Mouse (Mus musculus) neural tube, embryonic 12.5 days (tissue): ENCODE data around the gene Hoxa1. TPM values are rescaled to one million over a fixed set of nuclear protein-coding genes. Genes with fewer than 3 reads are reported as not detected.

ENCODE experiments used
- ATAC-seq: fragments of 200-750 bp; cut with Nextera tagmentation; 2 replicates; pipeline ENCODE4 v1.8.0; 2017; ENCODE audit warnings: low read depth, mild to moderate bottlenecking, moderate TSS enrichment, moderate library complexity; ENCODE audit not compliant: low FRiP score
- H3K27ac ChIP-seq: fragments of 300-500 bp; sonication (generic); 2 replicates; pipeline ENCODE4 v1.5.1; 2016
- H3K27me3 ChIP-seq: fragments of 300-500 bp; sonication (generic); replicated peaks from 2 replicates; pipeline ENCODE4 v1.6.1; 2016; ENCODE audit warnings: mild to moderate bottlenecking
- H3K36me3 ChIP-seq: fragments of 300-500 bp; sonication (generic); 2 replicates; pipeline ENCODE4 v1.6.1; 2016; ENCODE audit warnings: mild to moderate bottlenecking
- H3K4me1 ChIP-seq: fragments of 300-500 bp; sonication (generic); 2 replicates; pipeline ENCODE4 v1.6.1; 2016
- H3K4me2 ChIP-seq: fragments of 300-500 bp; sonication (generic); replicated peaks from 2 replicates; pipeline ENCODE4 v1.6.1; 2016; ENCODE audit warnings: mild to moderate bottlenecking
- H3K4me3 ChIP-seq: fragments of 300-500 bp; sonication (generic); 2 replicates; pipeline ENCODE4 v1.5.1; 2016
- H3K9ac ChIP-seq: fragments of 300-500 bp; sonication (generic); 2 replicates; pipeline ENCODE4 v1.6.1; 2016; ENCODE audit warnings: mild to moderate bottlenecking
- H3K9me3 ChIP-seq: fragments of 300-500 bp; sonication (generic); 2 replicates; pipeline ENCODE4 v1.6.1; 2016; ENCODE audit warnings: mild to moderate bottlenecking
- WGBS: fragments of 180-500 bp; shearing (Covaris S2); methylation state at CpG from one replicate; pipeline ENCODE4 v1.1.7; 2016; 5-methylcytosine and 5-hydroxymethylcytosine counted together
- polyA plus RNA-seq: library from polyadenylated mRNA; unstranded; fragments of >200 nt; fragmentation: Nextera tagmentation; extraction: Ambion mirVana; gene quantifications from 2 replicates; pipeline ENCODE4 v1.2.1, GENCODE M21; 2016

The Hoxa1 gene
- polyA plus RNA-seq, 1 experiment from 2014 or later, result 4.7 TPM

DNA sequence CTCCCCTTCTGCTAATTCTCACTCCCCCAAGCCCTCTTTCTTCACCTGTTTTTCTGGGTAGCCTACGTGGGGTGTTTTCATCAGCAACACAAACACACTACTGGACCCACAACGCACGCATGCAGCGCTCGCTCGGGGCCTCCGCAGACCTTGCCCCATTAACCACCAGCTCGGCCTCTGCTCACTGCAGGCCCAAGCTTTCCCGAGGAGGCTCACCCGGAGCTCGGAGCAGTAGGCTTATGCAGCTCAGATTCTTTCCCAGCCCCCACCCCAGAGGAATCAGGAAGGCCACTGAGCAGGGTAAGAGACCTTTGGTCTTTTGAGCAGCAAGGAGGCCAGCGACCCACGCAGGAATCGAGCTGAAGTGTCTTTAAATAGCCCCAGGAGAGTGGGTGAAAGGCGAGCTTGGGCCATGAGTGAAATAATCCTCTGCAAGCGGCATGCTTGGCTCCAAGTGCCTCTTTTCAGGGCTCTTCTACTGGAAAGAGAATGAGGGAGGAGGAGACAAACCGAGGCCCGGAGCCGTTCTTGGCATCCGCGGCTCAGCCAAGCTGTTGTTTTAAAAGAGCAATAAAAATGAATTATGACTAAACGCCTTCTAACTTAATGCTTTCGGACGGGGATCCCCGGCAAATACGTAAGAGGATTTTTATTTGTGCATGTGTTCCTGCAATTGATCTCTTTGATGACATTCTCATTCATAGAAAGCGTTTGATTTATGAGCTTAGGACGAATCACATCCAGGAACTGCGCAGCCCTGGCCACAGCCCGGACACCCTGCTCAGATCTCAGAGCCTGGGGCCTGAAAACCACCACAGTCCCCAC, 2.6 kb upstream of the Hoxa1 start:
- no peaks in the 10 kb centered on the region for H3K9me3 ChIP-seq
- no peaks in the 10 kb centered on the region for H3K27me3 ChIP-seq
- peak; percentile 48 for ATAC-seq
- H3K27ac ChIP-seq, result peak overlapping the region; percentile 98
- peaks cover 58% of the 10 kb centered on the region for H3K4me1 ChIP-seq
- peak overlapping the region; percentile 75 for H3K4me3 ChIP-seq
- H3K36me3 ChIP-seq, result peaks cover 3% of the 10 kb centered on the region; the same call in 1 of the 2 replicates
- H3K4me2 ChIP-seq, result peak overlapping the region; percentile 99
- H3K9ac ChIP-seq, result peak overlapping the region; percentile 89
- 1% methylated on average over 30 of the region's 30 CpGs for WGBS

DNA sequence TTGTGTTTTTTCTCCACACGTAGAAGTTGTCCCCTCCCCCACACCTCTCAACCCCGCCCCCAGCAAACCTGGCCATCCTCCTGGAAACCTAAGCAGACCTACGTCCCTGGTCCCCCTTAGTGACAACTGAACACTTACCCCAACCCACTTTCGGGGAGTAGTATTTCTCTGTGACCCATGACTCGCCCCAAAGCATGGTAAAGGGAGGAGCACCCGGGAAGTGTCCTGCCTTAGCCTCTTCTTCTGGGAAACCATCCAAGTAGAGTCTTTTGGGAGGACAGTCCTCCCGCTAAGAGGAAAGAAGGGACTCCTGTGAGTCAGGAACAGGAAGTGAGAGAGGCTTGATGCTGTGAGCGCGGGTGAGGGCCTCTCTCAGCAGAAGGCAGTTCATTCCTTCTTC, 1.9 kb upstream of the Hoxa1 start:
- Histone ChIP-seq H3K4me2 (peak overlapping the region; percentile 99), H3K9me3 (no peaks in the 10 kb centered on the region), H3K27ac (peak overlapping the region; percentile 98), H3K4me1 (peaks cover 57% of the 10 kb centered on the region), H3K4me3 (peak overlapping the region; percentile 75), H3K27me3 (no peaks in the 10 kb centered on the region), H3K36me3 (peaks cover 3% of the 10 kb centered on the region; the same call in 1 of the 2 replicates), H3K9ac (peak overlapping the region; percentile 89)
- no peak for ATAC-seq
- 1% methylated on average over 9 of the region's 9 CpGs for WGBS

DNA sequence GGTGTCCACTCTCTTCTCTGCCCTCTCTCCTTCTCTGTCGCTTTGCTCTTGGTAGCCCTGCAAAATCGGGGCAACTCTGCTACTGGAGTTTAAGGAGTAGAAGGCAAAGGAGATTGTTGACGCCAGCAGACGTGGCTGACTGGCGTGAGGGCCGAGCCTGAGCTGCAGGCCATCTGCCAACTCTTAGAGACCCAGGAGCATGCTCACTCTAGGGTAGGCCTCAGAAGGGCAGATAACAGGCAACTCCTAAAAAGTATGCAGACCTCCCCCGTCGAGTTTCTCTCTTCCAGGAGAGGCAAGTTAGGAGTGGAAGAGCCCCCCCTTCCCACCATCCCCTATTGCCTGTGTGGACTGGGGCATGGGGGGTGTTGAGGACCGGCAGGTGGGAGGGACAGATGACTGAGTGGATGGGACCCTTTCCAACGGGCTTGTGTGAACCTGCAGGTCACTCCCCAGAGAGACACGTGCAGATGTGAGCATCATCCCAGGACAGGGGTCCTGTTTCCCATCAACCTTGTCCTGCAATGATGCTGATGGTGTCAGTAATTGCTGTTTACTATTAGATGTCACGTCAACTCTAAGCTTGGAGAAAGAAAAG, 1.1 kb upstream of the Hoxa1 start:
- Histone ChIP-seq H3K4me3 (peak overlapping the region; percentile 75), H3K9me3 (no peaks in the 10 kb centered on the region), H3K4me2 (peak overlapping the region; percentile 99), H3K27me3 (no peaks in the 10 kb centered on the region), H3K36me3 (peaks cover 3% of the 10 kb centered on the region; the same call in 1 of the 2 replicates), H3K4me1 (peaks cover 55% of the 10 kb centered on the region), H3K27ac (peak overlapping the region; percentile 98), H3K9ac (peak overlapping the region; percentile 89)
- 1% methylated on average over 12 of the region's 12 CpGs for WGBS
- ATAC-seq, result no peak

DNA sequence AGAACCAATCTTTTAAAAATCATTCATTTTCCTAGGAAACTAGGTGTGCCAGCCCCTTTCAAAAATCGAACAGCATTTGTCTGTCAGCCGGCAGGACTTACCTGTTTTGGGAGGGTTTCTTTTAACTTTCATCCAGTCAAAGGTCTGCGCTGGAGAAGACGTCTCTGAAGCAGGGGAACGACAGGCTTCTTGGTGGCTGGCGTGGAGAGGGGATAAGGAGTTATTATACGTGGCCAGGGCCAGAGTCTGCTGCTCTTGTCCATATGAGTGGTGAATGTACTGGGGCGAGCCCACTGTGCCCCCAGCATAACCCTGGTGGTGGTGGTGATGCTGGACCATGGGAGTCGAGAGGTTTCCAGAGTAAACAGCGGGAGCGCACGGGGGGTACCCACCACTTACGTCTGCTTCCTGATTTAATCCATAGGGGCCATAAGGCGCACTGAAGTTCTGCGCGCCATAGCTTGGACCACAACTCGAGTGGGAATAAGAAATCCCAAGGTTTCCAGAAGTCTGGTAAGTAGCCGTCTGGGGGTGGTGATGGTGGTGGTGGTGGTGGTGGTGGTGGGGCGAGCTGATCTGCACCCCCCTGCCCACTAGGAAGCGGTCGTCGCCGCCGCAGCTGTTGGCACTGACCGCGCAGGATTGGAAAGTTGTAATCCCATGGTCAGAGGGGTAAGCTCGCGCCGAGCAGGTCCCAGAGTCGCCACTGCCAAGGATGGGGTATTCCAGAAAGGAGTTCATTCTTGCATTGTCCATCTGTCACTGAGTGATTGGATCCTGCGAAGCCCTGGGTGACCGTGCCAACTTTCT, 446 bp downstream of the Hoxa1 start:
- WGBS, result under 1% methylated on average over 32 of the region's 32 CpGs
- H3K27ac ChIP-seq, result peak overlapping the region; percentile 58; the same call in 1 of the 2 replicates
- H3K9me3 ChIP-seq, result no peaks in the 10 kb centered on the region
- H3K4me3 ChIP-seq, result peak overlapping the region; percentile 75
- ATAC-seq, result peak; percentile 46
- peak overlapping the region; percentile 72 for H3K9ac ChIP-seq
- H3K36me3 ChIP-seq, result peaks cover under 1% of the 10 kb centered on the region; the same call in 1 of the 2 replicates
- H3K4me2 ChIP-seq, result peak overlapping the region; percentile 99
- H3K27me3 ChIP-seq, result no peaks in the 10 kb centered on the region
- peaks cover 58% of the 10 kb centered on the region for H3K4me1 ChIP-seq

DNA sequence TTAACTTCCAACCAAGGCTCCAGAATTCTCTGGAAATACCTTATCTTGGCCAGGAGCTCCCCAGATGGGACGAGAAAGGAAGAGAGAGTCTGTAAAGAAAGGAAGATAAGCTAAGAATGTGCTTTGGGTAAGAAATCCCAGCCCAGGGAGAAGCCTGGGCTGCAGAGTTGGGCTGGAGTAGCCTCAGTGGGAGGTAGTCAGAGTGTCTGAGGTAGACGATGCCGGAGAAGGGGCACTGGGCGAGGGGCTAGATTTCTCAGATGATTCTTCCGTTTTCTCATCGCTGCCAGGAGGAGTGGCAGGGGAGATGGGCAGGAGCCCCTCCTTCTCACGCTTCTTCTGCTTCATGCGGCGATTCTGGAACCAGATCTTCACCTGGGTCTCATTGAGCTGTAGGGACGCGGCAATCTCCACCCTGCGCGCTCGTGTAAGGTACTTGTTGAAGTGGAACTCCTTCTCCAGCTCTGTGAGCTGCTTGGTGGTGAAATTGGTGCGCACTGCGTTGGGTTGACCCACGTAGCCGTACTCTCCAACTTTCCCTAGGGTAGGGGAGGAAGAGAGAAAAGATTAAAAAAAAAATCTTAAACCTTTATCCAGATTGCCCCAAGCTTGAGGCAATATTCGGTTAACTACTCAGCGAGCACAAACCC, 1.4 kb downstream of the Hoxa1 start:
- Histone ChIP-seq H3K4me2 (peak overlapping the region; percentile 99), H3K9me3 (no peaks in the 10 kb centered on the region), H3K9ac (peak overlapping the region; percentile 72), H3K4me3 (peak overlapping the region; percentile 75), H3K27ac (no peak overlapping the region), H3K27me3 (no peaks in the 10 kb centered on the region), H3K36me3 (no peaks in the 10 kb centered on the region), H3K4me1 (peaks cover 65% of the 10 kb centered on the region)
- WGBS, result 1% methylated on average over 20 of the region's 20 CpGs
- ATAC-seq, result no peak

DNA sequence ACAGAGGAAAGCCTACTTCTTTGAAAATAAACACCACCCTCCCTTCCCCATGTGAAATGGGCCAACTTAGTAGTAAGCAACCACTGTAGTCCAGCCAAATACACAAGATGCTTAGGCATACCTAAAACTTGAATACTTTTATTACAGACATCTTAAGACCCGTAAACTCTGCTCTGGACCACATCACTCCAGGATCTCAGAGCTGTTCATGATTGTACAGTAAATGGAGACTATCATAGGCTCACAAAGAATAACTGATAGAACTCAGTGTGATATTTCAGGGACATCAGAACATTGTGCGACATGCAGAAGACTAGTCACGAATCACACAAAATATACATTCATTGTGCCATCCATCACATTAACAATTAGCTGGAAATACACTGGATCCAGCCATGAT, 2.6 kb downstream of the Hoxa1 start:
- H3K4me2 ChIP-seq, result peak overlapping the region; percentile 99
- no peak overlapping the region for H3K9ac ChIP-seq
- no peak overlapping the region for H3K4me3 ChIP-seq
- H3K27ac ChIP-seq, result no peak overlapping the region
- 38% methylated on average over 3 of the region's 3 CpGs for WGBS
- no peak for ATAC-seq
- no peaks in the 10 kb centered on the region for H3K27me3 ChIP-seq
- H3K36me3 ChIP-seq, result no peaks in the 10 kb centered on the region
- H3K4me1 ChIP-seq, result peaks cover 71% of the 10 kb centered on the region
- no peaks in the 10 kb centered on the region for H3K9me3 ChIP-seq

DNA sequence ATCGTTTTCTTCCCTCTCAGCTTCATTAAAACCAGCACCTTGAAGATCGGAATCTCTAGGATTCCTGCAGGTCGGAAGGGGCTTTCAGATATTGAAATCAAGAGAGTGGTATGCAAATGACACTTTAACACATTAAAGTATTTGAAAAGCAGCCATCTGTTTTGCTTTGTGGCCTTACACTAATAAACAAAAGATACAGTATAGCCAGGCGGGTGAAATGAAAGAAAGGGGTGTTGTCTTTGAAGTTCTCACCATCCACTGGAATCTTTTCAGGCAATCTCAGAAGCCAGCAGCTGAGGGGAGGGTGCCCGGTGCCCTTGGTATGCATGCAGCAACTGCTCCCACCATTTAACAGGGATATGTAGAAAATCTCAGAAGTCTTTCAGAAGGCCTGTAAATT, 4.1 kb downstream of the Hoxa1 start:
- Histone ChIP-seq H3K27ac (0 out of 2 replicates have a peak overlapping the region, but pooled peaks have one; percentile 46), H3K9ac (no peak overlapping the region), H3K9me3 (no peaks in the 10 kb centered on the region), H3K36me3 (no peaks in the 10 kb centered on the region), H3K4me1 (peaks cover 60% of the 10 kb centered on the region), H3K4me2 (peak overlapping the region; percentile 38; the same call in 1 of the 2 replicates), H3K4me3 (no peak overlapping the region), H3K27me3 (no peaks in the 10 kb centered on the region)
- 10% methylated on average over 5 of the region's 5 CpGs for WGBS
- ATAC-seq, result no peak

DNA sequence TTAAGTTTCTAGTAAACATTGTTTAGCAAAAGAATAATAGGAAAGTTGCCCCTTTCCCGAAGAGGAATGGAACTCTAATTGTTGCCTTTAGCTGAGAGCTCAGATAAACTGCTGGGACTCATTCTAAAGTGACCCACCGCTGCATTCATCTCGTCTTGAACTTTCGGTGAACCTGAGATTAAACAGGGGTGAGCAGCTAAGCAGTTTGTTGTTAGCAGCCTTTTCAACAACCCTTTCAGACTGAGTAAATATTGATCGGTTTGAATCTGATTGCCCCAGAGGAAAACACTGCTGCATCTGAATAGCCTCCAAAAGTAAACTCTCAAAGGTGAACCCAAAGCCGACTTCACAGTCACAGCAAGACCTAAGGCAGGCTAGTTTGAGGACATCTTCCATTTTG, 4.8 kb downstream of the Hoxa1 start:
- no peaks in the 10 kb centered on the region for H3K36me3 ChIP-seq
- H3K4me2 ChIP-seq, result peak overlapping the region; percentile 40
- H3K27me3 ChIP-seq, result no peaks in the 10 kb centered on the region
- no peak overlapping the region for H3K27ac ChIP-seq
- WGBS, result 1% methylated on average over 6 of the region's 6 CpGs
- H3K9ac ChIP-seq, result no peak overlapping the region
- no peaks in the 10 kb centered on the region for H3K9me3 ChIP-seq
- peaks cover 58% of the 10 kb centered on the region for H3K4me1 ChIP-seq
- no peak for ATAC-seq
- no peak overlapping the region for H3K4me3 ChIP-seq

DNA sequence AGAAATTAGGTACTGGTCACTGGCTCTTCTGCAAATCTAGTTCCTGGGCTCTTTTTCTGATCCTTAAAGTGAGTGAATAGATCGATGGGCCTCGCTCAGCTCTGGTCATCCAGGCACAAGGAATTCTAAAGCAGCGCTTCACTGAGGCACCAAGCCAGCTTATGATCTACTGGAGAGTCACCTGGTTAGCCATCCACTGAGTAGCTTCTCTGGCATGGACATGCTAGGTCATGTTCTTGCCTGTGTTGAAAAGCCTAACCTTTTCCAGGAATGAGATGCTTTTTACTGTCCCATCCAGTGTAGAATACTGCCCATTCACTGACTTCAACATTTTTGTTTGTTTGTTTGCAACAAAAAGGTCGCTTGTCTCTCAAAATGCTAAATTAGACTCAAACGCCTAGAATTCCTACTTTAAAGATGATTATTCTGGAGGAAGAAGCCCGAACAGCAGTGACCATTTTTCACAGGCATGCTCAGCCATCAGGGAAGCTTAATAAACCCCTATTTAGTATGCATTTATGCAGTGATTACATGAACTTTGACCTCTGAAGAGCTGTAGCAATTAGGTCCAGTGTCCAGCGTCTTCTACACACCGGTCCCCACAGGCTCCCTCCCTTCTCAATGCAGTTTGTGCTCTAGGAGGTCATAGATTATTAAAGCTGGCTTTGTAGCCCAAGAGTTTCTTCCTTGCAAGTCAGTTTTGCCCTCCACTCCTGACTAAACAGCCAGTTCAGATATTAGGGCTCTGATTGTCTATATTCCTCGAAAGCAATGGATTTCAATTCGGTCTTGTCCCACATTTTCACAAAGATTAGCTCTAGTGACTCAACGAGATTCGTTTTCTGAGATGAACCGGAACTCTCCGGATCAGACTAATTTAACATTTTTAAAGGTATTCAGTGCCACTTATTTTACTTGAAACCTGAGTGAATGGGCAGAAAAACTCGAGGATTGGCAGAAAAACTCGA, 5.6 kb downstream of the Hoxa1 start:
- Histone ChIP-seq H3K4me3 (no peak overlapping the region), H3K4me1 (peaks cover 54% of the 10 kb centered on the region), H3K9ac (no peak overlapping the region), H3K4me2 (peak overlapping the region; percentile 40), H3K27me3 (no peaks in the 10 kb centered on the region), H3K9me3 (no peaks in the 10 kb centered on the region), H3K27ac (0 out of 2 replicates have a peak overlapping the region, but pooled peaks have one; percentile 10), H3K36me3 (no peaks in the 10 kb centered on the region)
- ATAC-seq, result no peak
- 7% methylated on average over 16 of the region's 16 CpGs for WGBS

DNA sequence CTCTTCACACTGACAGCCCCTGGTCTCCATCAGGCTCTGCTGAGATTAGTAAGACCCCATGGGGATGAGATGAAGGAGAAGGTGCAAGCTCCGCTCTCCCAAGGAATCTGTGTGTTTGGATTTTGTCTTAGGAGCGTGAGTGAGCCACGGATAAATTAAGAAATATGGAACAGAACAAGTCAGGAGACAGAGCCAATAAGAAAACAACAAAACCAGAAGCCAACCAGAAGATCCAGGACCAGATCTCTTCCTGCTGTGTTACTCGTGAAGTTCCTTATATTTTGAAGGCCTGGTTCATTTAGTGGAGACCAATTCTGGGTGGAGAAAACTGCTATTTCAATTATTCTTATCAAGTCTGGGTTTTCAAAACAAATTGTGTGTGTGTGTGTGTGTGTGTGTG, 6.5 kb downstream of the Hoxa1 start:
- WGBS, result 34% methylated on average over 4 of the region's 4 CpGs
- no peaks in the 10 kb centered on the region for H3K27me3 ChIP-seq
- H3K27ac ChIP-seq, result no peak overlapping the region
- peaks cover 45% of the 10 kb centered on the region for H3K4me1 ChIP-seq
- H3K9me3 ChIP-seq, result no peaks in the 10 kb centered on the region
- no peak for ATAC-seq
- no peak overlapping the region for H3K4me3 ChIP-seq
- H3K9ac ChIP-seq, result no peak overlapping the region
- no peak overlapping the region for H3K4me2 ChIP-seq
- no peaks in the 10 kb centered on the region for H3K36me3 ChIP-seq
